Mouse (Mus musculus): ENCODE data around the gene Pde4b. TPM values are rescaled to one million over a fixed set of nuclear protein-coding genes. Genes with fewer than 3 reads are reported as not detected.

Pde4b gene
- total RNA-seq, 4 experiments from 2014 or later, result 53.6 to 108 (median 62.0) TPM

DNA sequence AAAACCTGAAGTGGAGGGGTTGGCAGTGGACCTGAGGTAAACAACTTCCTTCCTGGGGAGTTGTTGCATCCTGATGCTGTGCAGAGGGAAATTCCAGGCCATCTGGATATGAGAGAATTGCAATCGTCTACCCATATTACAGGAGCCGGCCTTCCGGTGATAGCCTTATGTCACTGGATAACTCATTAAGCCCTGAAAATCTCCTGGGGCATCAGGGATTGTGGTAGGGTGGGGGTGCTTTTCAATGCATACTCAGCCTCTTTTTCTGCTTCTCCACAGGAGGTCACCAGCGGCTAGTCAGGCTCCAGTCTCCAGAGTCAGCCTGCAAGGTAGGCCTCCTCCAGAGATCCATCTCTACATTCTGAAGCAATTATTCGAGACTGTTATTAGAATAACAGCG lies 418.4 kb downstream of the Pde4b start:
- no peak for DNase-seq (ENCODE audit: low spot score in 2 of 2)

DNA sequence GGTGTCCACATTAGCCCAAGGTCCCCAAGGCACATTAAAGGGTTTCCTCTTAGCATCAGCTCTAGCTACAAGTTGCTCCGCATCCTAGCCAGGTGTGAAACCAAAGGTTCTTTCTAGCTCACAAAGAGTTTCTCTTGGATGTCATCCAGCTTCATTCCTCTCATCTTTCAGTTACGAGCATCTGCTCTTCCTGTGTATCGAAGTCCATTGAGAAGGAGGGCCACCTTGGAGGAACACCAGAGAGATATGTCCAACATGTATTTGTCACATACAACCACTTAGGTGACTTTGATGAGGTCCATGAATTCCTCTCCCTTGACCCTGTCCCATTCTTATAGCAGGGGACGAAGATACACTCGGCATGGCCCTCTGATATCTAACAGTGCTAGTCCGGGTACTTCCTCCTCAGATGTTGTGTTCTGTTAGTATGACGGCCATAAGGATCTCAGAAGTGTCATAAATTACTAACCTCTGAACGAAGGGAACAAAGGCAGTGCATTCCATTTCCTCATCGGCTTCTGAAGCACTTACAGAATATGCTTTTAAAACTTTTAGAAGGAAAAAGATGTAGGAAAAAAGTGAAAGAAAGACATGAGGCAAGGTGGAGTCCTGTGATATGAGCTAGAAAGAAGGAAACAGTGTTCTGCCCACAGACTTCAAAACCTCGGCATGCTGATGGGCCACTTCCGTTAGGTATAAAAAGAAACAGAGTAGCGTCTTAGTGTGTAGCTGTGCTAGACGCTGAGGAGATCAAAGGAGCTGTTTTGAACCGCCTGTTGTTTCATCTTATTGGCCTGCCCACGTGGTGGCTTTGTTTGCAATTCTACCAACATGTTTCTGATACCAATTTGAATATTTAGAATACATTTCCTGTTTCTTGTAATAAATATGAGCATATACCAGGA lies 419.3 kb downstream of the Pde4b start:
- DNase-seq (ENCODE audit: low spot score in 2 of 2), result no peak

DNA sequence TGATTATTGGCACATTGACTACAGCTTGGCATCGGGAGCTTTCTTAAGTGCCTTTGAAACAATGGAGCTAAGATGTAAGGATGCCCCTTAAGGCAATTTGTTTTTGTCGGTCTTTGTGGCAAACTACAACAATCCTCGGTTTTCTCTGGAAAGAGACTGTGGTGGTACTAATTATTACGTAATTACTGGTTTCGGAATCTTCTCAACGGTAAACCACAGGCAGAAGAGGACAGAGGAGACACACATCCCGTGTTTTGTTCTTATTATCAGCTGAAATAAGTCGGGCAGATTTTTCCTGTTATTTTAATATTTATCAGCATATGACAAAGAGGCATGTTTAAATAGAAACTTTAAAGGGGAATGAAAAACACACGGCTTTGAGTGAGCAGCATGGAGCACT lies 420.0 kb downstream of the Pde4b start:
- DNase-seq (ENCODE audit: low spot score in 2 of 2), result no peak

DNA sequence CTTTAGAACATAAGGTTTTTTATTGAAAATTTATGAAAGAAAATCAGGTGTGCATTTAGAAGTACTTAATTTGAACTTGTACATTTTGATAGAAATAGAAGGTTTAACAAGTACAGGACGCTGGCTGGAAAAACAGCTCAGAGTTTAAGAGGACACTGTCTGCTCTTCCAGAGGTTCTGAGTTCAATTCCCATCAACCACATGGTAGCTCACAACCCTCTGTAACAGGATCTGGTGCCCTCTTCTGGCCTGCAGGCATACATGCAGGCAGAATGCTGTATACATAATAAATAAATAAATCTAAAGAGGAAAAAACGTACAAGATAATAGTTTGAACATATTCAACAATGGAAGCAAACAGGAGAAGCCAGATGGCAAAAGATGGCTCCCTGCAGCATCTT lies 420.4 kb downstream of the Pde4b start:
- no peak for DNase-seq (ENCODE audit: low spot score in 2 of 2)

DNA sequence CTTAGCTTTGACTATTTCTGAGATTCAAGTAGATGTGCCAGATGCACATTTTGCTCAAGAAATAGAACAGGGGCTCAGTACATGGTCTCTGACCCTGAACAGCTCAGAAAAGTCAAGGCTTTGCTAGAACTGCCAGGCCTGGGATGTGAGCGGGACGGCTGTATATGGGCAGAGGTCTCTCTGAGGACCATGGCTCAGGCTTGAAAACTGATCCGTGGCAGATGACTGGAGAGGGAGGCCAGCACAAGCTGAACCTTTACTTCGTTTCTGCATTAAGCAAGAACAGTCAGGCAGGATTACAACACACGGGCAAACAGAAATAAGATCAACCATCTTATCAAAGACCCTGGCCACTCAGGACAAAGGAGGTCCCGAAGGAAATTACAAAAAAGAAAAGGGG lies 422.7 kb downstream of the Pde4b start:
- peak in 1 of 2 experiments; percentile 20 for DNase-seq (ENCODE audit: low spot score in 2 of 2)

DNA sequence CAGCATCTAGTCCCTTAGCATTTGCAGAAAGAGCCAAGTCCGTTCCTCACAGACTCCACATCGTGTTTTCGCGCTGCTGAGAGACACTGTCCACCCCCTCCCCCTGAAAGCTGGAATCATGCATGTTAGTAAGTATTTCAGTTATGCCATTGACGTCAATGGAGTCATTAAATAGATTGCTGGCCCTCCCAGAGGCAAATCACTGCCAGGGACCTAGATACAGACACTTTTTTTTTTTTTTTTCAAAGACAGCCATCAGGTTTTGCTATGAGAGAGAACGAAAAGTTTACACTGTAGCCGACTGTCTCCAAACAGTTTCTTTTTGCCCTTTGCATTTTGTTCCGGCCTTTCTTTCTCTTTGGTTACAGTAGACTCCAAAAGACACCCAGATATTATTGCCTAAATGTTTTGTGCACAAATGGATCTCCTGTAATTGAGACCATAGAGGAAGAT lies 423.6 kb downstream of the Pde4b start:
- DNase-seq (ENCODE audit: low spot score in 2 of 2), result peak; percentile 84 to 88

DNA sequence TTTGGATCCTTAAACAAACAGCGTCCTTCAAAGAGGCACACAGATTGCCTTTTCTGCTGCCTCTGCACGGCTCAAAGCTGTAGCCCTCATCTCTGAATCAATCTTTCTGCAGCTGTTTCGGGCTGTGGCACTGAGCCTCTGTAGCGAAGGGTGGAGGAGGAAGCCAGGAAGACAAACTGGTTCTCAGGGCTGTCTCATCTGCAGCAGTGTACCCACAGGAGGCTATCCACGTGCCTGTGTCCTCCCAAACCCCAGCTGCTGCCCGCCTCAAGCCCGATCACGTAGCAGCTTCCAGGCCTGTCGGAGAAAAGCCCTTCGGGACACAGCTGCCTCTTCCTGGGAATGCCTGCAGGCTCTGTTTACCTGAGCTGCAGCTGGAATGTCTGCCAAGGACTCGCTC lies 424.2 kb downstream of the Pde4b start:
- DNase-seq (ENCODE audit: low spot score in 2 of 2), result peak; percentile 68 to 75

DNA sequence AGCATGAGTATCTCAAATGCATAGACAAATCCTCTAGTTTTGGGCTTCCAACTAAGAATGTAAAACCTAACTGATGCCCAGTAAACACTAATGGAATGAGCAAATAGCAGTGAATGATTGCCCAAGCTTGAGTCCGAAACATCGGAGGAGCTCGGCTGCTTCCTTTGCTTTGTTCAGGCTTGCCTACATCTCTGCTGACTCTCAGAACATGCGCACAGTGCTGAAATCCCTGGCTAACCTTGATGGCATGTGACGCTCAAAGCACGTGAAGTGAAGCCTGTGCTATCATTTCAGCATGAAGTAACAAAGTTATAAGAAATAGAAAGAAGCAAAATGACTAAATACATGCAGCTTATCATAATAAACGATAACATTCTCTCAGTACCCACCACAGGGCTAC lies 425.6 kb downstream of the Pde4b start:
- DNase-seq (ENCODE audit: low spot score in 2 of 2), result no peak

DNA sequence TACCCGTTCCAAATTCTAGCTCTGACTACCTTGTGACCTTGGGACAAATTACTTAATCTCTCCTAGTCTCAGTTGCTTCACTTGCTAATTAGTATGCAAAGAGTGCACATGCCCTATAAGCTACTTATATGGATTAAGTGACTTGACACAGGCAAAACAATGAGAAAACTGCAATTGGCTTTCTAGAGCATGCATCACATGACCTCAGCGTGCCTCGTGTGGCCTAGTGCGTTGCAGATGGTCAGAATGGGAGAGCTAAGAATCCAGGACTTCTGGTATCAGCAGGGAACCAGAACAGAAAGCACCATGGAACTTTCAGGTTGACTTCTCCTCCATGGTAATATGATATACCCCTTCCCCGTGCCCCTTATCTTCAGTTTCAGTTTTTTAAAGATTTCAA lies 426.2 kb downstream of the Pde4b start:
- DNase-seq (ENCODE audit: low spot score in 2 of 2), result no peak

DNA sequence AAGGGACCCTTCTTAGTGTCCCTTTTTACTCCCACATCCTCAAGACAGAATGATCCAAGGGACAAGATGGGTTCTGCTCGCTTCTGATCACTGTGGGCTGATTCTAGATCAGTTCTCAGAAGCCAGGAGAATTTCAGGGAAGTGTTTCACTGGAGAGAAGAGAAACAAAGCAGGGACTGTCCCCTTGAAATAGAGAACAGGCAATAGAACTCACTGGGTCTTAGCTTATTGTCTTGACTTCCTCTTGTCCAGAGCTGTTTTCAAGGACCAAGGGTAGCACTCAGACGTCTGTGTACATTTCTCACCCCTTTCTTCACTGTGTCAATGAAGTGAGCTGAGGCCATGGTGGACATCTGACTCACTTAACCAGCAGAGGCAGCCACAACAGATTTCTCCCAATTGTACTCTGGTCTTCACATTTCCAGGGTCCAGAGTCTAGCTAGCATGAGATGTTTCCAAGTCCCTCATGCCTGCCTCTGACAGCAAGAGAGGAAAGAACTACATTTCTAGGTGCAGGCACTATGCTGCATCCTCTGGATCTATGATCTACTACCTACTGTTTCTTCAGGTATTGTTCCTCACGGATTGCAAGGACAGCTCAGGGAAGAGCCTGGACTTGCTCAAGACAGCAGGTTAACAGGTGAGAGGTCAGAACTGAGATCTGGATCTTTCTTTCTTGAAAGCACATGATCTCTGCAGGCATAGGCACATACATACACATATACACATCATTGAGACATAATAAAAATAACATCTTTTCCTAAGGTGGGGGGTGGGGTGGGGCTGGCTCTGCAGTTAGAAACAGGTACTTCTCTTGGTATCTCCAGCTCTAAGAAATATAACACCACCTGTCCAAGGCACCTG lies 427.9 kb downstream of the Pde4b start:
- DNase-seq (ENCODE audit: low spot score in 2 of 2), result no peak

DNA sequence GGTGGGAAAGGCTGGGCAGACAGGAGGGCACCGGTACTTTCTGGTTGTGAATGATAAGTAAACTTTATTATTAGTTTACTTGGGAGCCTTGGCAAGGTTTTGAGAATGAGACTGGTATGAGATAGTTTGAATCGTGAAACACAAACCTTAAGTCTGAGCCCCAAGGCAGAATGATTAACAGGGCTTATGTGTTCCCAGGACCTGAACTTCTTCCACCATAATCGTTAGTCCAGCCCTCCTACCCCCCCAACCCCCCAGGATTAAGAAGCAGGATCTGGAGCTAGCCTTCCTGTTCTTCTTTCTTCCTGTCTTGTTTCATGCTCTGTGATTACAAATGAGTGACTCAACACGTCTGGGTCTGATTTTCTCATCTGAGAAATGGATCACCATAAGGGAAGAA lies 429.1 kb downstream of the Pde4b start:
- DNase-seq (ENCODE audit: low spot score in 2 of 2), result no peak

DNA sequence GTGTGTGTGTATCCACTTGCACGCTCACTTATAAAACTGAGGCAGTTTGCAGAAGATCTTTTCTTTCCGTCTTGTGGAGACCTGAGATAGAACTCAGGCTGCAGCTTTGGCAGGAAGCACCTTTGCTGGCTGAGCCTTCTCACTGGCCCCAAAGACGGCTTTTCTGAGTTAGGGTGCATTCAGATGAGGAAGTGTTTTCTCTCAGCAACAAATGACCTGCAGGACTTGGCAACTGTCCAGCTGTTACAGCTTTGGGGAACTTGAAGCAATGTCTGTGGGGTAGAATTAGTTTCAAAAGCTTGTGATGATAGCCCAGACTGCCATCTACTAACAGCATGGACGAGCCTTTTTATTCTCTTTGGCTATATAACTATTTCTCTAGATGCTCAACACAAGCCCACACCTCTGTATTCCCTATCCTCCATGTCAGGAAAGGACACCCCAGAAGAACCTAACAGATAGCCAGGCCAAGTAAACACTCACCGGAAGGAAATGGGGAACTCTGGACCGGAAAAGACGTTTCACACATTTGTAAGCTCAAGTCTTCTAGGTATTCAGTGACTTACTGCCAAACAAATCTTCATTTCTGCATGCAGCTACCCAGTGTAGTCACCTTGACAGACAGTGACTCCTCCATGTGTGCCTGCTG lies 429.8 kb downstream of the Pde4b start:
- no peak for DNase-seq (ENCODE audit: low spot score in 2 of 2)

DNA sequence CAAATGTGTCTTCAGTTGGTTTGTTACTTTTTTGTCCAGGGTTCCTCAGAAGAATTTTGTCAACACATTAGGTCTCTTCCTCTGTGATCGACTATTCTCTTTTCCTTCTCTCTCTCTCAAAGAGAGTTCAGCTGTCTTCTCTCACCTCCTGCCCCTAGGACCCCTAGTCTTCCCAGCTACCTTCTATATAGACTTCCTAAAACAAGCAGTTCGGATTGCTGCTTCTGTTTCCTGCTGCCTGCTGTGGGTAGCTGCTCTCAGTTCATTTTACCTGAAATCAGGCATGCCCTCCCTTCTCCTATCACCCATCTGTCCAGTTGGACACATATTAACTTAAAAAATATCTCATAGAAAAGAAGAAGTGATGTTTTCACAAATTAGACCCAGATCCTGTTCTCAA lies 430.3 kb downstream of the Pde4b start:
- no peak for DNase-seq (ENCODE audit: low spot score in 2 of 2)

DNA sequence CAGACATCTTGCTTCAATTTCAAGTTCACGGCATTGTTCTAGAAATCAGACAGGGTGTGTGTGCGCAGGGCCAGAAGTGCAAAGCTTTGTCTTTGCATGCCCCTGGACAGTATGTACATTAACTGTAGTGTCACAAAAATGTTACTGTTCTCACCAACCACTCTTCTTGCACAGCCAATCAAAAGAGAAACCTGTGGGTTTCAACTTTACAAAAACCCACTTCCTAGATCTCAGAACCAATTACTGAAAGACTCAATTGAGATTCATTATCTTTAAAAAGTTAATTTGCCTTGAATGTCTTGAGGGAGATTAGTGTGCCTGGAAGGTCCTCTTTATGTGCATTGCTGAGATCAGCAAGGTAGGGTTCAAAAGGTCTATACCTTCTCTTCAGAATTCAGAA lies 431.0 kb downstream of the Pde4b start:
- DNase-seq (ENCODE audit: low spot score in 2 of 2), result no peak

DNA sequence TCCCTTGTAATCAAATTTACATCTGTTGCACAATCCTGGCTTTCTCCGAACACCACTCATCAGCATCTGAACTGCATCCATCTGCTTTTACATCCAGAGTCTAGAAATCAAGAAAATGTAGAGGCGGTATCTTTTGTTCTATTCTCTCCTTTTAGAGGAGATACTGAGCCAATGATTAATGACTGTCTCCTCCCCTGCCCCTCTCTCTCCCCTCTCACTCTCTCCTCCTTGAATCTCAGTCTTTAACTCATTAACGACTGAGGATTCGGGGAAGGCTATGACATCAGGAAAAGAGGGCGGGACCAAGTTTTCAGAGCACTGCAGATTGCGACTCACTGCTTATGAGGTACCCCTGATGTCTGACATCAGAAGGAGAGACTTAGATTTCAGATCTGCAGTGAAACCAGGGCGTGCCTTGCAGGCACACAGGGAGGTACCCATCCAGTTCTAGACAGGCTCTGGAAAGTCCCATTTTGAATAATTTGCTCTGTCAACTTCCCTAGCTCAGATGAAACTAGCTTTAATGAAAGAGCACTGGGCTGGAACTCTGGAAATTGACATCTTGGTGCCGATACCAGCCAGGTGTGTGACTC lies 433.4 kb downstream of the Pde4b start:
- no peak for DNase-seq (ENCODE audit: low spot score in 2 of 2)

DNA sequence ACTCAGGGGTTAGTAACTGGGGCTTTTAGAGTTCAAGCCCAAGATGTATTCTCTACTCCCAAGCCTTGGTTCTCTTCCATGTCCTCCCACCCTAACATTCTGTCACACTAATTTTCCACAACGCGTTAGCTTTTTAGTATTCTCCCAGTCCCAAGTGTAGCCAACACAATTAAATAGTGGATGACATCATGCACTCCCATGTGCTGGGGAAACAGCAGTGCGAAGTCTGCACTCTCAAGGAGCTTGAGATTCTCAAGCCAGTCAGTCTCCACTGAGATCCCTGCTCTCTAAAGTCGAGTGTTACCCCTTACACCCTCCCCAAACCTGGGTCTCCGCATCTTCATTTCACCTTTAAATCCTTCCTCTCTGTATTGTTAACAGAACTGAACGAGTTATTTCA lies 434.1 kb downstream of the Pde4b start:
- no peak for DNase-seq (ENCODE audit: low spot score in 2 of 2)

DNA sequence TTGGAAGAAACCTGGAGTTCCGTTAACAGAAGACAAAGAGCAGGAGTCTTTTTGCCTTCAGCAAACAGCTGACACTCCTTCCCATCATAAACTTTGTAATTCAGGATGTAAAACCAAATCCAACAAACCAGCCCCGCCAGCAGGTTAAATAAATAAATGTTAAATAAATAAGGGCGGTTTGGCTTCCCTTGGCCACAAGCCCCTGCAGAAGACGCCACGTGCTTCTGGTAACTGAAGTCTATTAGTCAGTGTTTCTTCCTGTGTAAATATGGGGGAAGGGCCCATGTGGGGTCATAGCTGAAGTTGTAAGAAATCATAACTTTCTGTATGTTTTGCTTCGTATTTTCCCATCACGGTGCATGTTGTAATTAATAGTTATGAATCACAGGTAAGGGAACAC lies 440.0 kb downstream of the Pde4b start:
- no peak for DNase-seq (ENCODE audit: low spot score in 2 of 2)

DNA sequence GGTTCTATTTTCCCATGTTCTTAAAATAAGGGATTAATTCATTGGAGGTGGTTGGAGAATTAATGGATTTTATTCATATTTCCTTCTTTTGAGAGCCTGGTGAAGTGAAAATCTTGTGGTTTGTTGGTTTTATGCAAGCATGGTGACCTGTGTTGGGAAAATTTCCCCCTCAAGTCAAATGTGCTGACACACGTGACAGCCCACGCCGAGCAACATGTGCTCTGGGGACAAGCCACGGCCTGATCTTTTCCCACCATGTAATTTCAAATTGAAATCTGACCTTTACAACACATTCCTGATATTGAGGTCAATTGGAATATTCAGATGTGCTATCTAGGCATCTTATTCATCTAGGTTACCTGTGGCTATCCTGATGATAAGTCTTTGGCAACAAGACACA lies 443.5 kb downstream of the Pde4b start:
- no peak for DNase-seq (ENCODE audit: low spot score in 2 of 2)

DNA sequence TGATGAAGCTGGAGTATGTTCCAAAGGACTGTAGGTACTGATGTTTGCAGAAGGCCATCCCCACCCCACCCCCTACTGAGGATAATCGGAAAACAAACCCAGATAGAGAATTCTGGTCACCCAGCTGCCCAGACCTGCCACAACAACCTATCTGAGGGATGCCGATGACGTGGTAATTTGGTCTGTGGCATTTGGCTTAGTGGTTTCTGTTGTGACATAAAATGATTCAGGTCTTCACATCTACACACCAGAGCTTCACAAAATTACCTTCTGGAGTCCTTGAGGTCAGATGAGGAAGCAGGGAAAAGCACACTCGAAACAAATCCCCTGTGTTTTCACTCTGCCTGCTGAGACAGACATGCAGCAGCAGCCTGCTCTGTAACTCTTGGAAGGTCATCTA lies 444.4 kb downstream of the Pde4b start:
- DNase-seq (ENCODE audit: low spot score in 2 of 2), result no peak

DNA sequence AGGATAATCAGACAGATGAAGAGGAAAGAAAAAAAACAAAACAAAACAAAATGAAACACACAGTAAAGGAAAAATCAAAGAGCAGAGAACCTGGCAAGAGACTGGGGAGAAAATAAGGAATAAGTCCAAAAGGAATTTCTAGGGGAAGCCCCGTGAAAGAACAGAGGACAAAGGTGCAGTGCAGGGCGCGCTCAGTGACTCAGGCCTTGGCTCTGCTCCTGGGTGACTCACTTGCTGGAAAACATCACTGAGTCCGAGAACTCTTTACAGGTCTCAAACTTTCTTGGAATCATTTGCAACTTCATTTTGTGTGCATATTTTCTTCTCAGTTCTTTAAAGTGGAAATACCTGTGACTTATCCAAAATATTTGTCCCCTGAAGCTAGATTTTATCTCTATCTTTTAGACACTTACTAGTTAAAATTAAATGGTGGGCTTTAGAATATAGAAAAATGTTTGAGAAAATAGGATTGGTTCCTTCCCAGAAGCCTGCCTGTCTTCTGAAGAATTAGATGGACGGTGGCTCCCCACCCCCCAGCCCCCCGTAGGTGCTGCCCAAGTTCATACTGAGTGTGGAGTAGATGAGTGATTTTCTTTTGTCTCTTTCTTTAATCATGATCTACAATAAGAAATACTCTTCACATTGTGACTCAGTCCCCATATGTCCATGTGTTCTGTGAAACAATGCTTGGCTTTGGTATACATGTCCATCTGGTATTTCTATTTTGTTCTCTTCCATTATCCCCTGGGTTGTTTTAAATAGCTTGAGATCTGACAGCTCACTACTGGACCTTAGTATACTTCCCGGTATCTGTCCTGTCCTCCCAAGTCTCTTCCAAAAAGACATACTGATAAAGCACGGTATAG lies 446.1 kb downstream of the Pde4b start:
- peak; percentile 45 to 60 for DNase-seq (ENCODE audit: low spot score in 2 of 2)
